Mouse (Mus musculus) neural tube, embryonic 12.5 days (tissue): ENCODE measurements at regions not wholly inside any gene's neighbourhood (a gene's known extent, or its start where the extent isn't known, plus 50 kb on each side); places are given as distances from the start of the nearest gene placed in this dataset.

Experiments used
- ATAC-seq: fragments of 200-750 bp; cut with Nextera tagmentation; 2 replicates; pipeline ENCODE4 v1.8.0; 2017; ENCODE audit warnings: low read depth, mild to moderate bottlenecking, moderate TSS enrichment, moderate library complexity; ENCODE audit not compliant: low FRiP score
- H3K27ac ChIP-seq: fragments of 300-500 bp; sonication (generic); 2 replicates; pipeline ENCODE4 v1.5.1; 2016
- H3K27me3 ChIP-seq: fragments of 300-500 bp; sonication (generic); replicated peaks from 2 replicates; pipeline ENCODE4 v1.6.1; 2016; ENCODE audit warnings: mild to moderate bottlenecking
- H3K36me3 ChIP-seq: fragments of 300-500 bp; sonication (generic); 2 replicates; pipeline ENCODE4 v1.6.1; 2016; ENCODE audit warnings: mild to moderate bottlenecking
- H3K4me1 ChIP-seq: fragments of 300-500 bp; sonication (generic); 2 replicates; pipeline ENCODE4 v1.6.1; 2016
- H3K4me2 ChIP-seq: fragments of 300-500 bp; sonication (generic); replicated peaks from 2 replicates; pipeline ENCODE4 v1.6.1; 2016; ENCODE audit warnings: mild to moderate bottlenecking
- H3K4me3 ChIP-seq: fragments of 300-500 bp; sonication (generic); 2 replicates; pipeline ENCODE4 v1.5.1; 2016
- H3K9ac ChIP-seq: fragments of 300-500 bp; sonication (generic); 2 replicates; pipeline ENCODE4 v1.6.1; 2016; ENCODE audit warnings: mild to moderate bottlenecking
- H3K9me3 ChIP-seq: fragments of 300-500 bp; sonication (generic); 2 replicates; pipeline ENCODE4 v1.6.1; 2016; ENCODE audit warnings: mild to moderate bottlenecking
- WGBS: fragments of 180-500 bp; shearing (Covaris S2); methylation state at CpG from one replicate; pipeline ENCODE4 v1.1.7; 2016; 5-methylcytosine and 5-hydroxymethylcytosine counted together

GRCm38 (mm10) chr1:51638519-51639302 is 160.5 kb upstream of the Nabp1 start:
- H3K4me2 ChIP-seq, result no peak overlapping the region
- no peak overlapping the region for H3K27ac ChIP-seq
- H3K27me3 ChIP-seq, result no peaks in the 10 kb centered on the region
- no peak overlapping the region for H3K9ac ChIP-seq
- no peaks in the 10 kb centered on the region for H3K4me1 ChIP-seq
- H3K36me3 ChIP-seq, result no peaks in the 10 kb centered on the region
- 77% methylated on average over 6 of the region's 6 CpGs for WGBS
- ATAC-seq, result no peak
- no peak overlapping the region for H3K4me3 ChIP-seq
- H3K9me3 ChIP-seq, result no peaks in the 10 kb centered on the region

GRCm38 (mm10) chr1:51635881-51636515 is 157.8 kb upstream of the Nabp1 start:
- H3K27me3 ChIP-seq, result no peaks in the 10 kb centered on the region
- no peaks in the 10 kb centered on the region for H3K36me3 ChIP-seq
- H3K4me2 ChIP-seq, result no peak overlapping the region
- ATAC-seq, result no peak
- 42% methylated on average over 7 of the region's 7 CpGs for WGBS
- no peak overlapping the region for H3K27ac ChIP-seq
- H3K9me3 ChIP-seq, result no peaks in the 10 kb centered on the region
- no peak overlapping the region for H3K9ac ChIP-seq
- no peak overlapping the region for H3K4me3 ChIP-seq
- no peaks in the 10 kb centered on the region for H3K4me1 ChIP-seq

- no peaks in the 10 kb centered on the region for H3K9me3 ChIP-seq
- 90% methylated on average over 5 of the region's 5 CpGs for WGBS
- H3K27ac ChIP-seq, result no peak overlapping the region
- H3K27me3 ChIP-seq, result no peaks in the 10 kb centered on the region
- H3K9ac ChIP-seq, result no peak overlapping the region
- no peaks in the 10 kb centered on the region for H3K36me3 ChIP-seq
- no peak overlapping the region for H3K4me3 ChIP-seq
- H3K4me2 ChIP-seq, result no peak overlapping the region
- ATAC-seq, result no peak
- H3K4me1 ChIP-seq, result no peaks in the 10 kb centered on the region
Observed at GRCm38 (mm10) chr1:51633795-51634194, 155.6 kb upstream of the Nabp1 start.

- Histone ChIP-seq H3K4me3 (no peak overlapping the region), H3K36me3 (no peaks in the 10 kb centered on the region), H3K9ac (no peak overlapping the region), H3K9me3 (no peaks in the 10 kb centered on the region), H3K27ac (no peak overlapping the region), H3K4me1 (no peaks in the 10 kb centered on the region), H3K27me3 (no peaks in the 10 kb centered on the region), H3K4me2 (no peak overlapping the region)
- WGBS, result 79% methylated on average over 4 of the region's 4 CpGs
- no peak for ATAC-seq
Observed at GRCm38 (mm10) chr1:51632851-51633250, 154.6 kb upstream of the Nabp1 start.

- no peaks in the 10 kb centered on the region for H3K27me3 ChIP-seq
- no peak for ATAC-seq
Observed at GRCm38 (mm10) chr1:51629848-51630247, 151.6 kb upstream of the Nabp1 start.

GRCm38 (mm10) chr1:51628137-51628793 is 150.0 kb upstream of the Nabp1 start:
- Histone ChIP-seq H3K27me3 (no peaks in the 10 kb centered on the region), H3K9me3 (no peaks in the 10 kb centered on the region), H3K36me3 (no peaks in the 10 kb centered on the region), H3K4me3 (no peak overlapping the region), H3K4me2 (no peak overlapping the region), H3K27ac (no peak overlapping the region), H3K4me1 (no peaks in the 10 kb centered on the region), H3K9ac (no peak overlapping the region)
- WGBS, result 79% methylated on average over 5 of the region's 5 CpGs
- ATAC-seq, result no peak

More at GRCm38 (mm10) chr1:51629848-51630247, 151.6 kb upstream of the Nabp1 start:
- Histone ChIP-seq H3K27ac (no peak overlapping the region), H3K36me3 (no peaks in the 10 kb centered on the region), H3K9ac (no peak overlapping the region), H3K9me3 (no peaks in the 10 kb centered on the region), H3K4me3 (no peak overlapping the region), H3K4me2 (no peak overlapping the region), H3K4me1 (no peaks in the 10 kb centered on the region)
- 81% methylated on average over 1 of the region's 1 CpGs for WGBS

GRCm38 (mm10) chr1:51626303-51626702 is 148.1 kb upstream of the Nabp1 start:
- WGBS, result 93% methylated on average over 9 of the region's 9 CpGs
- no peak for ATAC-seq
- no peaks in the 10 kb centered on the region for H3K27me3 ChIP-seq
- no peak overlapping the region for H3K4me2 ChIP-seq
- no peak overlapping the region for H3K9ac ChIP-seq
- no peaks in the 10 kb centered on the region for H3K36me3 ChIP-seq
- no peaks in the 10 kb centered on the region for H3K9me3 ChIP-seq
- no peaks in the 10 kb centered on the region for H3K4me1 ChIP-seq
- no peak overlapping the region for H3K27ac ChIP-seq
- no peak overlapping the region for H3K4me3 ChIP-seq

GRCm38 (mm10) chr1:51625079-51625478 is 146.9 kb upstream of the Nabp1 start:
- Histone ChIP-seq H3K9me3 (no peaks in the 10 kb centered on the region), H3K27me3 (no peaks in the 10 kb centered on the region), H3K27ac (no peak overlapping the region), H3K36me3 (no peaks in the 10 kb centered on the region), H3K4me3 (no peak overlapping the region), H3K4me2 (no peak overlapping the region), H3K9ac (no peak overlapping the region), H3K4me1 (no peaks in the 10 kb centered on the region)
- ATAC-seq, result no peak
- 92% methylated on average over 7 of the region's 7 CpGs for WGBS

GRCm38 (mm10) chr1:51624551-51624950 is 146.3 kb upstream of the Nabp1 start:
- no peak overlapping the region for H3K9ac ChIP-seq
- no peak overlapping the region for H3K27ac ChIP-seq
- H3K9me3 ChIP-seq, result no peaks in the 10 kb centered on the region
- WGBS, result 83% methylated on average over 2 of the region's 2 CpGs
- H3K4me1 ChIP-seq, result no peaks in the 10 kb centered on the region
- no peak overlapping the region for H3K4me2 ChIP-seq
- no peaks in the 10 kb centered on the region for H3K36me3 ChIP-seq
- no peak for ATAC-seq
- H3K4me3 ChIP-seq, result no peak overlapping the region
- H3K27me3 ChIP-seq, result no peaks in the 10 kb centered on the region

- WGBS, result 72% methylated on average over 3 of the region's 3 CpGs
Observed at GRCm38 (mm10) chr1:51622986-51623385, 144.8 kb upstream of the Nabp1 start.

GRCm38 (mm10) chr1:51622181-51622862 is 144.1 kb upstream of the Nabp1 start:
- Histone ChIP-seq H3K4me2 (no peak overlapping the region), H3K27me3 (no peaks in the 10 kb centered on the region), H3K4me1 (peaks cover 15% of the 10 kb centered on the region), H3K9me3 (no peaks in the 10 kb centered on the region), H3K4me3 (no peak overlapping the region), H3K9ac (no peak overlapping the region), H3K27ac (no peak overlapping the region), H3K36me3 (no peaks in the 10 kb centered on the region)
- 57% methylated on average over 9 of the region's 9 CpGs for WGBS
- no peak for ATAC-seq

More at GRCm38 (mm10) chr1:51622986-51623385, 144.8 kb upstream of the Nabp1 start:
- peaks cover 8% of the 10 kb centered on the region for H3K4me1 ChIP-seq
- ATAC-seq, result no peak
- H3K9ac ChIP-seq, result no peak overlapping the region
- H3K4me2 ChIP-seq, result no peak overlapping the region
- H3K9me3 ChIP-seq, result no peaks in the 10 kb centered on the region
- no peak overlapping the region for H3K4me3 ChIP-seq
- no peaks in the 10 kb centered on the region for H3K36me3 ChIP-seq
- H3K27ac ChIP-seq, result no peak overlapping the region
- no peaks in the 10 kb centered on the region for H3K27me3 ChIP-seq

- WGBS, result 91% methylated on average over 6 of the region's 6 CpGs
- ATAC-seq, result no peak
- H3K4me1 ChIP-seq, result peaks cover 20% of the 10 kb centered on the region
Observed at GRCm38 (mm10) chr1:51621062-51621461, 142.8 kb upstream of the Nabp1 start.

More at GRCm38 (mm10) chr1:51621062-51621461, 142.8 kb upstream of the Nabp1 start:
- Histone ChIP-seq H3K9ac (no peak overlapping the region), H3K36me3 (no peaks in the 10 kb centered on the region), H3K4me2 (no peak overlapping the region), H3K4me3 (no peak overlapping the region), H3K27ac (no peak overlapping the region), H3K27me3 (no peaks in the 10 kb centered on the region), H3K9me3 (no peaks in the 10 kb centered on the region)
